Mouse (Mus musculus): ENCODE results near the gene Zfp362. TPM values are rescaled to one million over a fixed set of nuclear protein-coding genes. Genes with fewer than 3 reads are reported as not detected.

Zfp362 gene
- polyA plus RNA-seq, 1 experiment, result 29.7 TPM

DNA sequence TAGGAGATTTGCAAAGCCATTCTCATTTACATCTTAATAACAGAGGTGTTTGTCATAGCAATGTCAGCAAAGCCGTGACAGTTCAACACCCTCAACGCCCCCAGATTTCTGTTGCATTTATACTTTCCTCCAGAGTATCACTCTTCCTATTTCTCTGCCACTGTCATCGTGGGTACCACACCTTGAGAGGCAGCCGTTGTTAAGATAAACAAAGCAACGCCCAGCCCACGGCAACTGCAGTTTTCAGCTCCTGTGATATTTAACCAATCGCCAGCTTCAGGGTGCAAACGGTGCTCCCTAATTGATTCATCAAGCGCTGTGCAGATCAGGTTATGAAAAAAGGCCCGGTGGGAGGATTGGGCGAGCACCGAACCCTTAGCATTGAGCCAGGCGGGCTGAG is 38.7 kb upstream of the Zfp362 start:
- no peaks in the 10 kb centered on the region for H3K36me3 ChIP-seq (ENCODE audit: control insufficient read depth, insufficient read depth, low read length)
- no peak for DNase-seq
- no peaks in the 10 kb centered on the region for H3K4me1 ChIP-seq (ENCODE audit: control insufficient read depth, insufficient read depth, low read length)
- 50% methylated on average over 13 of the region's 13 CpGs for WGBS
- TF ChIP-seq CTCF (conservative IDR thresholded peaks at IDR 0.05; ENCODE audit: insufficient read depth, insufficient read length, low read depth, low read length) (no peak), POLR2A (IDR thresholded peaks at IDR 0.05; ENCODE audit: low read depth, low read length) (no peak)
- no peaks in the 10 kb centered on the region for H3K27me3 ChIP-seq (replicated peaks; ENCODE audit: control insufficient read depth, insufficient read depth, low read length)
- no peak overlapping the region for H3K27ac ChIP-seq (ENCODE audit: insufficient read depth, low read depth, low read length)
- no peak overlapping the region for H3K4me3 ChIP-seq (ENCODE audit: insufficient read depth, low read depth, low read length)

DNA sequence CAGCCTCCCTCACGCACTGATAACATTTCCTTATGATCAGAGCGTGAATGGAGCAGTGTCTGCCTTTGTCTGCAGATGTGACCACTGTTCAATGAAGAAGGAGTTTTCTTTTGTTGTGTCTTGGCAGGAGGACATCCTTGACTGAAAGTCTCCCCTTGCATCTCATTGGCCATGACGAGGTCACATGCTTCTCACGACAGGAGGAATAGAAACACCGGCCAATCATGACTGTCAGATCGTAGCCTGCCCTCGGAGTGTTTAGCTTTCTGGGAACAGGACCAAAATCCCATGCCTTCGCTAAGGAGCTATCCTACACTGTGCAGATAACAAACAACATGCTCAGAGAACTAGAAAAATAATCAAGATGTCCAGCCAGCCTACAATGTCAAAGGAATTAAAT is 35.4 kb upstream of the Zfp362 start:
- no peak overlapping the region for H3K4me3 ChIP-seq (ENCODE audit: insufficient read depth, low read depth, low read length)
- WGBS, result 56% methylated on average over 8 of the region's 8 CpGs
- H3K27ac ChIP-seq (ENCODE audit: insufficient read depth, low read depth, low read length), result no peak overlapping the region
- no peak for DNase-seq
- TF ChIP-seq CTCF (conservative IDR thresholded peaks at IDR 0.05; ENCODE audit: insufficient read depth, insufficient read length, low read depth, low read length) (no peak), POLR2A (IDR thresholded peaks at IDR 0.05; ENCODE audit: low read depth, low read length) (no peak)
- no peaks in the 10 kb centered on the region; the same call in 1 of the 2 replicates for H3K4me1 ChIP-seq (ENCODE audit: control insufficient read depth, insufficient read depth, low read length)
- H3K27me3 ChIP-seq (replicated peaks; ENCODE audit: control insufficient read depth, insufficient read depth, low read length), result no peaks in the 10 kb centered on the region
- no peaks in the 10 kb centered on the region for H3K36me3 ChIP-seq (ENCODE audit: control insufficient read depth, insufficient read depth, low read length)

DNA sequence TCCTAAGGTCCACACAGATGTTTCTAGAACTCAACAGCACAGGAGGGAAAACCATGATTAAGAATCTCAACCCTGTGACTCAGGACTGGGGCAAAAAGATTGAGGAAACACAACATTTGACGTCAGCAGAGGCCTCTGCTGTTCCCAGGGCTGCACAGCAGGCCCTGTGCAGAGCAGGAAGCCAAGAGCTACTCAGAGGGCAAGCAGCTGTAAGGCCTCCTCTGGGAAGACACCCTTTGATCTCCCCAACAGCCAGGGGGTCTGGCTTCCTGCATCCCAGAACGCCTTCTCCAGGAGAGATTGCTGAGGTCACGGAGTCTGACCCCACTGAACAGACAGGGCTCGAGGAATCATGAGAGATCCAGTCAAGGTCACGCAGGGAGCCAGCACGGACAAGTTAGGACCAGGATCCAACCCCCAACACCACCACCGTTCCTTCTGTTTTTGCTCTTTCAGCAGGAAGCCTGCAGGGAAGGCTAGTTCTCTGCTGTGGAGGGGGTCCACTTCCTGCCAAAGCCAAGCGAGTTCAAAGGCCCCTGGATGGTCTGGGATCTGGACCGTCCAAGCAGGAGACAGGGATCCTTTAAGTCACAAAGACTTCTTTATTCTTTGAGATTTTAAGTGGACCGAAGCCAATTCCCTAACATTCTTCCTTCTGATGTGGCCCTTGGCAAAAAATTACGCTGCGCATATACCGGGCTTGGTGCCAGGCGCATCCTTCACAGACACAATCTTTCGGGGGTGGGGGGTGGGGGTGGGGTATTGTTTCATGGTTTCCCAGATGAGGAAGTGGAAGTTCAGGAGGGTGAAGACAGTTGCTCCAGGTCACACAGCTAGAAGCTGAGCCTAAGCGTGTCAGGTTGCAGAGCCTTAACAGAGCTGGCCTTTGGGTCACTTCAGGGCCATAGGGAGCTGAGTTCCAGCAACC is 34.2 kb upstream of the Zfp362 start:
- H3K4me1 ChIP-seq (ENCODE audit: control insufficient read depth, insufficient read depth, low read length), result no peaks in the 10 kb centered on the region; the same call in 1 of the 2 replicates
- no peak overlapping the region for H3K4me3 ChIP-seq (ENCODE audit: insufficient read depth, low read depth, low read length)
- TF ChIP-seq CTCF (conservative IDR thresholded peaks at IDR 0.05; ENCODE audit: insufficient read depth, insufficient read length, low read depth, low read length) (no peak), POLR2A (IDR thresholded peaks at IDR 0.05; ENCODE audit: low read depth, low read length) (no peak)
- H3K36me3 ChIP-seq (ENCODE audit: control insufficient read depth, insufficient read depth, low read length), result no peaks in the 10 kb centered on the region
- peak; percentile 69 for DNase-seq
- peak overlapping the region; percentile 30; the same call in 1 of the 2 replicates for H3K27ac ChIP-seq (ENCODE audit: insufficient read depth, low read depth, low read length)
- 42% methylated on average over 16 of the region's 16 CpGs for WGBS
- no peaks in the 10 kb centered on the region for H3K27me3 ChIP-seq (replicated peaks; ENCODE audit: control insufficient read depth, insufficient read depth, low read length)

DNA sequence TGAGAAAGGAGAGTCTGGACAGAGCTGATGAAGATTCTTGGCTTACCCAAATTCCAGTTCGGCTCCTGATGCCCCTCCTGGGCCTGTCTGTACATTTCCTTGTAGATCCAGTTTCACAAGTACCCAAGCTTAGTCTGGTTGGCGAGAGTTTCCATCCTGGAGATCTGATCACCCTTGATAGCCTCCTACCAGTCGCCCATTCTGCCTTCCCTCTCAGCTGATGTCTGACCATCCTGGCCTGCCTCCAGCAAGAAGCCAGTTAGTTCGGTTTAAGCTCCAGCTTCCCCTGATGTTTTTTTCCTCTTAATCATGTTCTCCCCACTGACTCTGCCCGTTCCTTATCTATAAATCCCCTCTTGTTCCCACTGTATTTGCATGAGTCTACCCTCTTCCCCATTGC is 32.4 kb upstream of the Zfp362 start:
- no peak overlapping the region for H3K27ac ChIP-seq (ENCODE audit: insufficient read depth, low read depth, low read length)
- no peak overlapping the region for H3K4me3 ChIP-seq (ENCODE audit: insufficient read depth, low read depth, low read length)
- no peak for TF ChIP-seq POLR2A (IDR thresholded peaks at IDR 0.05; ENCODE audit: low read depth, low read length)
- H3K27me3 ChIP-seq (replicated peaks; ENCODE audit: control insufficient read depth, insufficient read depth, low read length), result no peaks in the 10 kb centered on the region
- H3K36me3 ChIP-seq (ENCODE audit: control insufficient read depth, insufficient read depth, low read length), result no peaks in the 10 kb centered on the region
- 67% methylated on average over 5 of the region's 5 CpGs for WGBS
- DNase-seq, result no peak
- no peaks in the 10 kb centered on the region; the same call in 1 of the 2 replicates for H3K4me1 ChIP-seq (ENCODE audit: control insufficient read depth, insufficient read depth, low read length)

DNA sequence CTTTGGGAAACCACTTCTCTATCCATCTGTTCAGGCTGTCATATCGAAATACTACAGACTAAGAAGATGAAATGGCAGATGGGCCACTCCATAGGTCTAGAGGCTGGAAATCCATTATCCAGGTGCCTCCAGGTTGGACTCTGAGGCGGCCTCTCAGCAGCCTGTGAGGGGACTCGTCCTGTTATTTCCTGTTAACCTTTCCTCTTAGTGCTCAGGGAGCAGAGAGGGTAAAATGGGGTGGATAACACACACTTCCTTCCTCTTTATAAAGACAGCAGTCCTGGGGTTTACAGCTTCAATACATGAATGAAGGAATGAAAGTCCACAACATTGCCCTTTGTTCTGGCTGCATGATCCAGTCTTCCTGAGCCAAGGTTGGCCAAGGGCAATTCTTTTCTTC is 18.3 kb upstream of the Zfp362 start:
- H3K4me1 ChIP-seq (ENCODE audit: control insufficient read depth, insufficient read depth, low read length), result no peaks in the 10 kb centered on the region
- H3K27me3 ChIP-seq (replicated peaks; ENCODE audit: control insufficient read depth, insufficient read depth, low read length), result no peaks in the 10 kb centered on the region
- no peak overlapping the region for H3K4me3 ChIP-seq (ENCODE audit: insufficient read depth, low read depth, low read length)
- no peak overlapping the region for H3K27ac ChIP-seq (ENCODE audit: insufficient read depth, low read depth, low read length)
- DNase-seq, result no peak
- H3K36me3 ChIP-seq (ENCODE audit: control insufficient read depth, insufficient read depth, low read length), result no peaks in the 10 kb centered on the region
- TF ChIP-seq POLR2A (IDR thresholded peaks at IDR 0.05; ENCODE audit: low read depth, low read length) (no peak), CTCF (conservative IDR thresholded peaks at IDR 0.05; ENCODE audit: insufficient read depth, insufficient read length, low read depth, low read length) (no peak)
- 63% methylated on average over 3 of the region's 3 CpGs for WGBS

DNA sequence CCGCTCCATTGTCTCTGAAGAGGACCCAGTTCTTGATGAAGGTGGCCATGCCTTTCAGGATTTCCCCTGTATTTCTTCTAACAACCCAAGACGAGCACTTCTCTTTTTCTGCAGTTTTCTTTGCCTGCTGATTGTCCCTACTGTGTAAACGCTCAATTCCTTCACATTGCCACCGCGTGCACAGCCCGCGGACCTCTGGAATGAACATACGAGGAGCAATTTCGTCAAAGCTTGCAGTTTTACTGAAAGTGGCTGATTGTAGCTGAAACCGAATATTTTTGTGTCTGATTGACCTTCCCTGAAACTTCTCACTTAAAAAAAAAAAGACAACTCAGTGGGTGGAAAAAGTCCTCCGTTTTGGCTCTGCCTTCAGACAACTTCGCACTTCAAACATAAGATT is 14.7 kb upstream of the Zfp362 start:
- Histone ChIP-seq H3K4me3 (ENCODE audit: insufficient read depth, low read depth, low read length) (no peak overlapping the region), H3K27ac (ENCODE audit: insufficient read depth, low read depth, low read length) (no peak overlapping the region), H3K4me1 (ENCODE audit: control insufficient read depth, insufficient read depth, low read length) (no peaks in the 10 kb centered on the region), H3K27me3 (replicated peaks; ENCODE audit: control insufficient read depth, insufficient read depth, low read length) (no peaks in the 10 kb centered on the region), H3K36me3 (ENCODE audit: control insufficient read depth, insufficient read depth, low read length) (no peaks in the 10 kb centered on the region)
- WGBS, result 43% methylated on average over 12 of the region's 12 CpGs
- no peak for DNase-seq
- TF ChIP-seq CTCF (conservative IDR thresholded peaks at IDR 0.05; ENCODE audit: insufficient read depth, insufficient read length, low read depth, low read length) (no peak), POLR2A (IDR thresholded peaks at IDR 0.05; ENCODE audit: low read depth, low read length) (no peak)

DNA sequence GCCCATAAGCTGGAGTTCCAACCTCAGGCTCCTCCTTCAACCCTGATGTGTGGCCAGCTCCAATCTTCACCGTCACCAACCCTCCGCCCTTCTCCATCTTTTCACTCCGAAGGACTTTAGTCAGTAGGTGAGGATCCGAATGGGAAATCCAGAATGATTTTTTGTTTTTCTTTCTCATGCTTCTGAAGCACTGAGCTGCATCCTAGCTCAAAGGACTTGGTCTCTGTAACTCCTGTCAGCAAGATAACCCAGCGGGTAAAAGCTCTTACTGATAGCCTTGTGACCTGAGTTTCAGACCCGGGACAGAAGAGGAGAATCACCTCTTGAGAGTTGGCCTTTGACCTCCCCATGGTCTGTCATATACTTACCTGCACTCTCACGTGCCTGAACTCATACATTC is 11.2 kb upstream of the Zfp362 start:
- Histone ChIP-seq H3K36me3 (ENCODE audit: control insufficient read depth, insufficient read depth, low read length) (no peaks in the 10 kb centered on the region), H3K27me3 (replicated peaks; ENCODE audit: control insufficient read depth, insufficient read depth, low read length) (no peaks in the 10 kb centered on the region), H3K4me1 (ENCODE audit: control insufficient read depth, insufficient read depth, low read length) (no peaks in the 10 kb centered on the region), H3K4me3 (ENCODE audit: insufficient read depth, low read depth, low read length) (no peak overlapping the region), H3K27ac (ENCODE audit: insufficient read depth, low read depth, low read length) (no peak overlapping the region)
- WGBS, result 62% methylated on average over 7 of the region's 7 CpGs
- DNase-seq, result no peak
- no peak for TF ChIP-seq CTCF (conservative IDR thresholded peaks at IDR 0.05; ENCODE audit: insufficient read depth, insufficient read length, low read depth, low read length)
- TF ChIP-seq POLR2A (IDR thresholded peaks at IDR 0.05; ENCODE audit: low read depth, low read length), result no peak
